Mouse (Mus musculus) ES-Bruce4 (cell line): Measurements from ENCODE around the gene Pdcd1lg2.

Experiments
- CTCF ChIP-seq: IDR thresholded peaks from one replicate; pipeline ENCODE4 v1.8.1; 2011; ENCODE audit warnings: low read depth, low read length
- POLR2A ChIP-seq: IDR thresholded peaks from one replicate; pipeline ENCODE4 v1.8.1; 2011; ENCODE audit warnings: low read length; ENCODE audit not compliant: insufficient read depth

- TF ChIP-seq CTCF, result no peak
- TF ChIP-seq POLR2A, result no peak
Measured at GRCm38 (mm10) chr19:29400466-29400865, 10.3 kb upstream of the Pdcd1lg2 start.
